Mouse (Mus musculus): ENCODE measurements around the gene Ss18l2. TPM values are rescaled to one million over a fixed set of nuclear protein-coding genes. Genes with fewer than 3 reads are reported as not detected.

Ss18l2 gene
- polyA plus RNA-seq, 1 experiment from 2014 or later, result 152 TPM

GRCm38 (mm10) chr9:121690200-121690651, 19.9 kb upstream of the Ss18l2 start:
- H3K4me1 ChIP-seq (replicated peaks; ENCODE audit: control insufficient read depth, insufficient read depth, low read length), result no peaks in the 10 kb centered on the region
- H3K4me2 ChIP-seq (ENCODE audit: low read length), result no peak overlapping the region
- no peaks in the 10 kb centered on the region for H3K27me3 ChIP-seq (replicated peaks; ENCODE audit: control insufficient read depth, insufficient read depth, low read length)
- WGBS, result 79% methylated on average over 15 of the region's 15 CpGs
- no peak for DNase-seq (ENCODE audit: low spot score)
- no peak overlapping the region for H3K4me3 ChIP-seq (ENCODE audit: low read depth, low read length)
- no peak overlapping the region for H3K27ac ChIP-seq (ENCODE audit: low read depth)
- no peaks in the 10 kb centered on the region for H3K9me3 ChIP-seq (ENCODE audit: control insufficient read depth, low read length)
- no peak overlapping the region for H3K9ac ChIP-seq (ENCODE audit: low read length)
- no peak for ATAC-seq (replicated peaks; ENCODE audit: low FRiP score, low TSS enrichment, low read depth)
- peaks cover 50% of the 10 kb centered on the region for H3K36me3 ChIP-seq (ENCODE audit: control insufficient read depth, insufficient read depth, low read length)

GRCm38 (mm10) chr9:121690734-121691133, 19.4 kb upstream of the Ss18l2 start:
- Histone ChIP-seq H3K27me3 (replicated peaks; ENCODE audit: control insufficient read depth, insufficient read depth, low read length) (no peaks in the 10 kb centered on the region), H3K9ac (ENCODE audit: low read length) (no peak overlapping the region), H3K4me2 (ENCODE audit: low read length) (no peak overlapping the region), H3K9me3 (ENCODE audit: control insufficient read depth, low read length) (no peaks in the 10 kb centered on the region), H3K27ac (ENCODE audit: low read depth) (no peak overlapping the region), H3K4me3 (ENCODE audit: low read depth, low read length) (no peak overlapping the region), H3K4me1 (replicated peaks; ENCODE audit: control insufficient read depth, insufficient read depth, low read length) (no peaks in the 10 kb centered on the region), H3K36me3 (ENCODE audit: control insufficient read depth, insufficient read depth, low read length) (peaks cover 47% of the 10 kb centered on the region)
- DNase-seq (ENCODE audit: low spot score), result no peak
- no peak for ATAC-seq (replicated peaks; ENCODE audit: low FRiP score, low TSS enrichment, low read depth)
- WGBS, result 90% methylated on average over 7 of the region's 7 CpGs

GRCm38 (mm10) chr9:121694736-121695135, 15.4 kb upstream of the Ss18l2 start:
- H3K9ac ChIP-seq (ENCODE audit: low read length), result no peak overlapping the region
- no peak overlapping the region for H3K4me3 ChIP-seq (ENCODE audit: low read depth, low read length)
- H3K36me3 ChIP-seq (ENCODE audit: control insufficient read depth, insufficient read depth, low read length), result peaks cover 32% of the 10 kb centered on the region
- H3K4me1 ChIP-seq (replicated peaks; ENCODE audit: control insufficient read depth, insufficient read depth, low read length), result no peaks in the 10 kb centered on the region
- no peak for ATAC-seq (replicated peaks; ENCODE audit: low FRiP score, low TSS enrichment, low read depth)
- no peaks in the 10 kb centered on the region for H3K27me3 ChIP-seq (replicated peaks; ENCODE audit: control insufficient read depth, insufficient read depth, low read length)
- no peaks in the 10 kb centered on the region for H3K9me3 ChIP-seq (ENCODE audit: control insufficient read depth, low read length)
- no peak overlapping the region for H3K4me2 ChIP-seq (ENCODE audit: low read length)
- DNase-seq (ENCODE audit: low spot score), result no peak
- no peak overlapping the region for H3K27ac ChIP-seq (ENCODE audit: low read depth)
- WGBS, result 76% methylated on average over 12 of the region's 12 CpGs

GRCm38 (mm10) chr9:121696626-121697025, 13.5 kb upstream of the Ss18l2 start:
- no peaks in the 10 kb centered on the region for H3K27me3 ChIP-seq (replicated peaks; ENCODE audit: control insufficient read depth, insufficient read depth, low read length)
- no peak for DNase-seq (ENCODE audit: low spot score)
- no peak overlapping the region for H3K27ac ChIP-seq (ENCODE audit: low read depth)
- 89% methylated on average over 9 of the region's 9 CpGs for WGBS
- no peak for ATAC-seq (replicated peaks; ENCODE audit: low FRiP score, low TSS enrichment, low read depth)
- H3K4me1 ChIP-seq (replicated peaks; ENCODE audit: control insufficient read depth, insufficient read depth, low read length), result no peaks in the 10 kb centered on the region
- H3K9me3 ChIP-seq (ENCODE audit: control insufficient read depth, low read length), result no peaks in the 10 kb centered on the region
- no peak overlapping the region for H3K4me2 ChIP-seq (ENCODE audit: low read length)
- H3K9ac ChIP-seq (ENCODE audit: low read length), result no peak overlapping the region
- H3K36me3 ChIP-seq (ENCODE audit: control insufficient read depth, insufficient read depth, low read length), result peaks cover 19% of the 10 kb centered on the region
- H3K4me3 ChIP-seq (ENCODE audit: low read depth, low read length), result no peak overlapping the region

- Histone ChIP-seq H3K36me3 (ENCODE audit: control insufficient read depth, insufficient read depth, low read length) (peaks cover 11% of the 10 kb centered on the region), H3K9me3 (ENCODE audit: control insufficient read depth, low read length) (no peaks in the 10 kb centered on the region), H3K27me3 (replicated peaks; ENCODE audit: control insufficient read depth, insufficient read depth, low read length) (no peaks in the 10 kb centered on the region), H3K4me2 (ENCODE audit: low read length) (no peak overlapping the region), H3K4me1 (replicated peaks; ENCODE audit: control insufficient read depth, insufficient read depth, low read length) (no peaks in the 10 kb centered on the region), H3K4me3 (ENCODE audit: low read depth, low read length) (no peak overlapping the region), H3K9ac (ENCODE audit: low read length) (no peak overlapping the region), H3K27ac (ENCODE audit: low read depth) (no peak overlapping the region)
- ATAC-seq (replicated peaks; ENCODE audit: low FRiP score, low TSS enrichment, low read depth), result no peak
- no peak for DNase-seq (ENCODE audit: low spot score)
- 88% methylated on average over 1 of the region's 1 CpGs for WGBS
These were observed 12.7 kb upstream of the Ss18l2 start for GRCm38 (mm10) chr9:121697150-121698049.

- peaks cover 15% of the 10 kb centered on the region for H3K4me1 ChIP-seq (replicated peaks; ENCODE audit: control insufficient read depth, insufficient read depth, low read length)
- 31% methylated on average over 11 of the region's 11 CpGs for WGBS
- H3K27me3 ChIP-seq (replicated peaks; ENCODE audit: control insufficient read depth, insufficient read depth, low read length), result no peaks in the 10 kb centered on the region
- H3K27ac ChIP-seq (ENCODE audit: low read depth), result no peak overlapping the region
- peak overlapping the region; percentile 77 for H3K4me2 ChIP-seq (ENCODE audit: low read length)
- DNase-seq (ENCODE audit: low spot score) (no peak), ATAC-seq (replicated peaks; ENCODE audit: low FRiP score, low TSS enrichment, low read depth) (no peak)
- no peaks in the 10 kb centered on the region; the same call in 1 of the 2 replicates for H3K36me3 ChIP-seq (ENCODE audit: control insufficient read depth, insufficient read depth, low read length)
- H3K4me3 ChIP-seq (ENCODE audit: low read depth, low read length), result peak overlapping the region; percentile 70
- no peaks in the 10 kb centered on the region for H3K9me3 ChIP-seq (ENCODE audit: control insufficient read depth, low read length)
- peak overlapping the region; percentile 64 for H3K9ac ChIP-seq (ENCODE audit: low read length)
These were observed 5.9 kb upstream of the Ss18l2 start for GRCm38 (mm10) chr9:121704261-121704645.

- peak within 1 kb of the TSS; percentile 70 for H3K4me3 ChIP-seq (ENCODE audit: low read depth, low read length)
- H3K9ac ChIP-seq (ENCODE audit: low read length), result peak within 1 kb of the TSS; percentile 64
- peak within 1 kb of the TSS; percentile 55 for H3K27ac ChIP-seq (ENCODE audit: low read depth)
- ATAC-seq (replicated peaks; ENCODE audit: low FRiP score, low TSS enrichment, low read depth) (peak; percentile 98), DNase-seq (ENCODE audit: low spot score) (peak; percentile 92)
- no peaks in the 10 kb centered on the region for H3K27me3 ChIP-seq (replicated peaks; ENCODE audit: control insufficient read depth, insufficient read depth, low read length)
- H3K4me2 ChIP-seq (ENCODE audit: low read length), result peak within 1 kb of the TSS; percentile 77
- peaks cover 18% of the 10 kb centered on the region for H3K4me1 ChIP-seq (replicated peaks; ENCODE audit: control insufficient read depth, insufficient read depth, low read length)
- no peaks in the 10 kb centered on the region; the same call in 1 of the 2 replicates for H3K36me3 ChIP-seq (ENCODE audit: control insufficient read depth, insufficient read depth, low read length)
- WGBS, result under 1% methylated on average over 69 of the region's 69 CpGs
- H3K9me3 ChIP-seq (ENCODE audit: control insufficient read depth, low read length), result no peaks in the 10 kb centered on the region
These were observed 5.2 kb upstream of the Ss18l2 start, which contains the start of gene Sec22c for GRCm38 (mm10) chr9:121704646-121705625. Gene Sec22c (minus strand): TSS chr9:121705490.

- no peaks in the 10 kb centered on the region for H3K27me3 ChIP-seq (replicated peaks; ENCODE audit: control insufficient read depth, insufficient read depth, low read length)
- 77% methylated on average over 6 of the region's 6 CpGs for WGBS
- ATAC-seq (replicated peaks; ENCODE audit: low FRiP score, low TSS enrichment, low read depth) (no peak), DNase-seq (ENCODE audit: low spot score) (no peak)
- no peak overlapping the region for H3K27ac ChIP-seq (ENCODE audit: low read depth)
- H3K9me3 ChIP-seq (ENCODE audit: control insufficient read depth, low read length), result no peaks in the 10 kb centered on the region
- no peaks in the 10 kb centered on the region for H3K36me3 ChIP-seq (ENCODE audit: control insufficient read depth, insufficient read depth, low read length)
- H3K4me2 ChIP-seq (ENCODE audit: low read length), result no peak overlapping the region
- H3K4me3 ChIP-seq (ENCODE audit: low read depth, low read length), result no peak overlapping the region
- peaks cover 24% of the 10 kb centered on the region for H3K4me1 ChIP-seq (replicated peaks; ENCODE audit: control insufficient read depth, insufficient read depth, low read length)
- no peak overlapping the region for H3K9ac ChIP-seq (ENCODE audit: low read length)
These were observed 4.0 kb upstream of the Ss18l2 start for GRCm38 (mm10) chr9:121706029-121706675.

Data from intestine, embryonic 14.5 days (tissue).